Mouse (Mus musculus) MEL (cell line): ENCODE results near the gene Dync1h1. TPM values are rescaled to one million over a fixed set of nuclear protein-coding genes. Genes with fewer than 3 reads are reported as not detected.

Source experiments
- DNase-seq: peaks from one replicate; pipeline ENCODE4 v3.0.0; 2011; ENCODE audit warnings: low read depth, low spot score
- H3K27ac ChIP-seq: 2 replicates; pipeline ENCODE4 v1.5.1; 2012; ENCODE audit warnings: low read depth, mild to moderate bottlenecking, control low read depth, low read length, moderate library complexity; ENCODE audit not compliant: control insufficient read depth
- H3K27me3 ChIP-seq, 2 experiments: fragments of 150-350 bp in 1 of 2; sonication (generic) in 1 of 2; 2 replicates each; pipeline ENCODE4 v1.6.1; 2012; ENCODE audit warnings: low read length in 2 of 2, mild to moderate bottlenecking in 2 of 2, improper control_type of control experiment in 1 of 2, moderate library complexity in 1 of 2; ENCODE audit not compliant: insufficient read depth in 2 of 2, control insufficient read depth in 1 of 2
- H3K36me3 ChIP-seq, 2 experiments: 2 replicates each; pipeline ENCODE4 v1.6.1; 2012 to 2014; ENCODE audit warnings: low read length in 2 of 2, improper control_type of control experiment in 1 of 2, inconsistent platforms in 1 of 2, mild to moderate bottlenecking in 1 of 2; ENCODE audit not compliant: insufficient read depth in 2 of 2, control insufficient read depth in 1 of 2
- H3K4me1 ChIP-seq, 2 experiments: fragments of 150-350 bp in 1 of 2; sonication (generic) in 1 of 2; 2 replicates each; pipeline ENCODE4 v1.6.1; 2012; ENCODE audit warnings: low read length in 2 of 2, improper control_type of control experiment in 1 of 2, mild to moderate bottlenecking in 1 of 2; ENCODE audit not compliant: insufficient read depth in 2 of 2, control insufficient read depth in 1 of 2
- H3K4me3 ChIP-seq, 2 experiments: fragments of 150-350 bp in 1 of 2; sonication (generic) in 1 of 2; 2 replicates each; pipeline ENCODE4 v1.5.1; 2012; ENCODE audit warnings: low read depth in 2 of 2, low read length in 2 of 2, mild to moderate bottlenecking in 2 of 2, moderate library complexity in 2 of 2, control low read depth in 1 of 2, improper control_type of control experiment in 1 of 2; ENCODE audit not compliant: control insufficient read depth in 1 of 2, insufficient read depth in 1 of 2
- H3K79me2 ChIP-seq: 2 replicates; pipeline ENCODE4 v1.6.1; 2012; ENCODE audit warnings: mild to moderate bottlenecking, low read length, moderate library complexity; ENCODE audit not compliant: control insufficient read depth, poor library complexity, insufficient read depth
- H3K9ac ChIP-seq: 2 replicates; pipeline ENCODE4 v1.6.1; 2012; ENCODE audit warnings: low read depth, mild to moderate bottlenecking, control low read depth, low read length, moderate library complexity; ENCODE audit not compliant: control insufficient read depth, poor library complexity, severe bottlenecking
- H3K9me3 ChIP-seq: fragments of 150-350 bp; sonication (generic); replicated peaks from 2 replicates; pipeline ENCODE4 v1.6.1; 2012; ENCODE audit warnings: mild to moderate bottlenecking, low read length, improper control_type of control experiment, moderate library complexity; ENCODE audit not compliant: insufficient read depth
- BHLHE40 ChIP-seq: IDR thresholded peaks from 2 replicates; pipeline ENCODE4 v1.6.1; 2012; ENCODE audit warnings: low read depth, mild to moderate bottlenecking, inconsistent platforms, low read length, improper control_type of control experiment, borderline replicate concordance
- E2F4 ChIP-seq: IDR thresholded peaks from 2 replicates; pipeline ENCODE4 v1.6.1; 2011; ENCODE audit warnings: low read depth, low read length, improper control_type of control experiment, borderline replicate concordance
- ELF1 ChIP-seq: IDR thresholded peaks from 2 replicates; pipeline ENCODE4 v1.6.1; 2014; ENCODE audit warnings: low read depth, mild to moderate bottlenecking, inconsistent platforms, low read length, improper control_type of control experiment, moderate library complexity
- EP300 ChIP-seq, 2 experiments: IDR thresholded peaks; 2 replicates each; pipeline ENCODE4 v1.6.1; 2011; ENCODE audit warnings: improper control_type of control experiment in 2 of 2, low read length in 2 of 2, low read depth in 1 of 2, mild to moderate bottlenecking in 1 of 2
- GABPA ChIP-seq: IDR thresholded peaks from 2 replicates; pipeline ENCODE4 v1.6.1; 2012; ENCODE audit warnings: low read depth, mild to moderate bottlenecking, inconsistent platforms, low read length, improper control_type of control experiment, moderate library complexity
- GATA1 ChIP-seq: IDR thresholded peaks from 2 replicates; pipeline ENCODE4 v1.6.1; 2011; ENCODE audit warnings: low read depth, low read length, improper control_type of control experiment
- HCFC1 ChIP-seq: IDR thresholded peaks from 2 replicates; pipeline ENCODE4 v1.6.1; 2012; ENCODE audit warnings: low read depth, mild to moderate bottlenecking, inconsistent platforms, low read length, improper control_type of control experiment, moderate library complexity
- JUND ChIP-seq: IDR thresholded peaks from 2 replicates; pipeline ENCODE4 v1.6.1; 2011; ENCODE audit warnings: low read depth, mild to moderate bottlenecking, improper control_type of control experiment, low read length
- MAX ChIP-seq: IDR thresholded peaks from 2 replicates; pipeline ENCODE4 v1.6.1; 2011; ENCODE audit warnings: low read length, improper control_type of control experiment
- MAZ ChIP-seq: IDR thresholded peaks from 2 replicates; pipeline ENCODE4 v1.6.1; 2012; ENCODE audit warnings: low read depth, mild to moderate bottlenecking, inconsistent platforms, low read length, improper control_type of control experiment
- MEF2A ChIP-seq: IDR thresholded peaks from 2 replicates; pipeline ENCODE4 v1.6.1; 2014; ENCODE audit warnings: low read depth, mild to moderate bottlenecking, inconsistent platforms, low read length, improper control_type of control experiment; ENCODE audit not compliant: poor library complexity, insufficient replicate concordance, severe bottlenecking; ENCODE audit errors: extremely low read depth
- MYB ChIP-seq: IDR thresholded peaks from 2 replicates; pipeline ENCODE4 v1.6.1; 2011; ENCODE audit warnings: mild to moderate bottlenecking, low read depth, low read length, improper control_type of control experiment
- MYC ChIP-seq: IDR thresholded peaks from 2 replicates; pipeline ENCODE4 v1.6.1; 2011; ENCODE audit warnings: low read depth, mild to moderate bottlenecking, low read length, improper control_type of control experiment, moderate library complexity
- NRF1 ChIP-seq: IDR thresholded peaks from 2 replicates; pipeline ENCODE4 v1.6.1; 2014; ENCODE audit warnings: low read depth, mild to moderate bottlenecking, inconsistent platforms, low read length, improper control_type of control experiment, moderate library complexity; ENCODE audit not compliant: poor library complexity, insufficient read depth, severe bottlenecking
- POLR2AphosphoS5 ChIP-seq: IDR thresholded peaks from 2 replicates; pipeline ENCODE4 v1.6.1; 2012; ENCODE audit warnings: low read depth, borderline replicate concordance, mild to moderate bottlenecking, inconsistent platforms, low read length, moderate library complexity, mixed read lengths
- SIN3A ChIP-seq: IDR thresholded peaks from 2 replicates; pipeline ENCODE4 v1.6.1; 2012; ENCODE audit warnings: low read length, improper control_type of control experiment, inconsistent platforms
- SMC3 ChIP-seq: IDR thresholded peaks from 2 replicates; pipeline ENCODE4 v1.6.1; 2011; ENCODE audit warnings: low read depth, low read length, improper control_type of control experiment
- UBTF ChIP-seq: IDR thresholded peaks from 2 replicates; pipeline ENCODE4 v1.6.1; 2012; ENCODE audit warnings: low read depth, mild to moderate bottlenecking, inconsistent platforms, low read length, improper control_type of control experiment, moderate library complexity, borderline replicate concordance; ENCODE audit not compliant: insufficient read depth
- USF1 ChIP-seq: IDR thresholded peaks from 2 replicates; pipeline ENCODE4 v1.6.1; 2014; ENCODE audit warnings: low read depth, mild to moderate bottlenecking, inconsistent platforms, low read length, improper control_type of control experiment, moderate library complexity
- ZMIZ1 ChIP-seq: IDR thresholded peaks from 2 replicates; pipeline ENCODE4 v1.6.1; 2012; ENCODE audit warnings: low read depth, mild to moderate bottlenecking, inconsistent platforms, low read length, improper control_type of control experiment, moderate library complexity
- polyA plus RNA-seq, 2 experiments: library from polyadenylated mRNA; stranded (reverse) in 1 of 2; unstranded in 1 of 2; fragments of >175 nt in 1 of 2; fragments of >200 nt in 1 of 2; gene quantifications; 2 replicates each; pipeline versions ENCODE4 v1.2.1 to v1.2.4; 2012; ENCODE audit warnings: low replicate concordance in 2 of 2, low read depth in 1 of 2; ENCODE audit not compliant: insufficient read length in 2 of 2, insufficient read depth in 1 of 2, missing spikeins in 1 of 2
- total RNA-seq: library from RNA; depleted of rRNA; stranded (reverse); fragments of 300-350 nt; gene quantifications from 2 replicates; pipeline ENCODE4 v1.2.3, GENCODE M21; 2012

Dync1h1 gene
- total and polyA plus RNA-seq, 3 experiments, result 98.2 to 230 (median 157) TPM

DNA sequence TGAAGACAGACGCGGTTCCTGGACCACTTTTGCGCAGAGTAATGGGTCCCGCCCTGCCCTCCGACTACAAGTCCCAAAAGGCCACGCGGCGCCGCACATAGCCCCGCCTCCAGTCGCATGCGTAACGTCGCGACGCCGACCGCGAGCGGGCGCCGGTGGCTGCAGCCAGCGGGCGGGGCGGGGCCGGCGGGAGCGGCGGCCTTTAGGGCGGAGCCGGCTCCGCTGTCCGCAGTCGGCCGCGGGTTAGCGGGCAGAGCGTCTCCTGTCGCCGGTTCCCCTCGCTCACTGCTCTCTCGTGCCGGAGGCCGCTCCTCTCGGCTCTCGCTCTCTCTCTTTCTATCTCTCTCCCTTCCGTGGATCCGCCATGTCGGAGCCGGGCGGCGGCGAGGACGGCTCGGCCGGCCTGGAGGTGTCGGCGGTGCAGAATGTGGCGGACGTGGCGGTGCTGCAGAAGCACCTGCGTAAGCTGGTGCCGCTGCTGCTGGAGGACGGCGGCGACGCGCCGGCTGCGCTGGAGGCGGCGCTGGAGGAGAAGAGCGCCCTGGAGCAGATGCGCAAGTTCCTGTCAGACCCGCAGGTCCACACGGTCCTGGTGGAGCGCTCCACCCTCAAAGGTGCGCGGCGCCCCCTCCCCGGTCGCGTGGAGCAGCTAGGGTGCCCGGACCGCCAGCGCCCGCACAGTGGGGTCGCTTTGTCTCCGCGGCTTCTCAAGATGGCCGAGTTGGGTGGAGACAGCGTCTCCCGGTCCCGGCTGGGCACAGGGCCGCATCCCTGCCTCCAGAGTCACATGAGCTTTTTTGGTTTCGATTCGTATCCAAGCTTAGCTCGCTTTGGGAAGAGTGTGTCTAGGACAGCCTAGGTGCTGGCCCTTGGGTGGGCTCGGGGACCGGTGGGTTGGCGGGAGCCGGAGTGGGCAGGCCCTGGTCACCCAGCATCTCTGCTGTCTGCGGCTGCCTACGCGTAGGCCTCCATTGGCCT is at the start of gene Dync1h1 (continued):
- TF ChIP-seq MAZ, result 0 out of 2 replicates have a peak, but pooled peaks have one; percentile 10
- TF ChIP-seq GABPA, result no peak
- TF ChIP-seq UBTF, result no peak; the same call in 1 of the 2 replicates
- peak; percentile 93 for TF ChIP-seq HCFC1
- TF ChIP-seq, all 39 proteins: peak for 13

DNA sequence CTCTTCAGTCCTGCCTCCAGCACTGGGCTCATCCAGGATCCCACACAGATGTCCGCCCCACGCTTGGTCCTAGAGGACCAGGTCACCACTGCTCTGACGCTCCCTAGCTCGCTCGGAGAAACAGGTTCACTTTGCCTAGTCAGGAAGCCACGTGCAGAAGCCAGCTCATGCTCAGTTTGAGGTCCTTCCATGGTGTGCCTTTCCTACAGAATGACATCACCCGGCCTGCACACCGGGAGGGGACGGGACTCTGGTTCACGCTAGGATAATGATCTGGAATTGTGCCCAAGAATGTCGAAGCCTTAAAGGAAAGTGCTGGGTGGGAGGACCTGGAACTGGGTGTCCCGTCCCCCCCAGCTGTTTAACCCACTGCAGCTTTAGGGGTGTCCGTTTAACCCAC is 49.1 kb upstream of the Dync1h1 start:
- no peak for TF ChIP-seq USF1
- TF ChIP-seq E2F4, result no peak
- TF ChIP-seq SIN3A, result no peak
- TF ChIP-seq SMC3, result no peak
- Histone ChIP-seq H3K27me3 (no peaks in the 10 kb centered on the region), H3K9ac (no peak overlapping the region), H3K79me2 (no peaks in the 10 kb centered on the region), H3K4me3 (no peak overlapping the region), H3K9me3 (no peaks in the 10 kb centered on the region), H3K27ac (no peak overlapping the region), H3K4me1 (no peaks in the 10 kb centered on the region), H3K36me3 (peaks cover 0 to 5% of the 10 kb centered on the region in 2 experiments; a peak in 1 of 4 replicates)
- no peak for DNase-seq

DNA sequence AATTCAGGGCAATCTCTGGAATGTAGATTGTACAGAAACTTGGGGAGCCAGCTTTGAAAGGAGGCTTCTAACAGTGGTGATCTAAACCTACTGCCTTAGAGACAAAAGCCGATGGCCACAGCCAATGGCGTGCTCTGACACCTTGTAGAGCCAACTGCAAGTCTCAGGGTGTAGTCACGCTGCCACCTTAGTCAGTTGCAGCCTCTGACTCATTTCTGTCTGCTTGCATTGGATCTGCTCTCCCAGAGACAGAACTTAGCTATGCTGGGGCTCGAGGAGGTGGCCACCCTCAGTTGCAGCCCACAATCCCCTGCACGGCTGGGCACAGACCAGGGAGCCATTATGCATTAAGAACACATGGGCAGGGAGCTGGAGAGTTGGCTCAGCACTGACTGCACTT is 47.9 kb upstream of the Dync1h1 start:
- H3K9me3 ChIP-seq, result no peaks in the 10 kb centered on the region
- H3K4me1 ChIP-seq, result no peaks in the 10 kb centered on the region

More for the DNA sequence above, 47.9 kb upstream of the Dync1h1 start:
- H3K27me3 ChIP-seq, result no peaks in the 10 kb centered on the region
- no peak overlapping the region for H3K9ac ChIP-seq
- no peak overlapping the region for H3K4me3 ChIP-seq
- no peaks in the 10 kb centered on the region for H3K79me2 ChIP-seq
- DNase-seq, result no peak
- H3K36me3 ChIP-seq, result peaks cover 0 to 2% of the 10 kb centered on the region in 2 experiments; a peak in 1 of 4 replicates
- TF ChIP-seq JUND, result no peak
- no peak for TF ChIP-seq EP300 (IDR thresholded peaks at IDR 0.05; ENCODE audit: low read depth in 1 of 2, low read length in 2 of 2)
- no peak for TF ChIP-seq POLR2AphosphoS5
- no peak for TF ChIP-seq ELF1
- TF ChIP-seq GABPA, result no peak
- TF ChIP-seq GATA1, result no peak
- no peak for TF ChIP-seq MYC
- no peak for TF ChIP-seq UBTF
- no peak for TF ChIP-seq MYB
- no peak for TF ChIP-seq MAX
- TF ChIP-seq ZMIZ1, result no peak
- no peak for TF ChIP-seq NRF1
- no peak for TF ChIP-seq BHLHE40
- no peak for TF ChIP-seq MEF2A
- no peak overlapping the region for H3K27ac ChIP-seq
